Mouse (Mus musculus) liver, embryonic 15.5 days (tissue): ENCODE measurements around the gene Bdnf. TPM values are rescaled to one million over a fixed set of nuclear protein-coding genes. Genes with fewer than 3 reads are reported as not detected.

Experiments used
- ATAC-seq: fragments of 200-750 bp; cut with Nextera tagmentation; 2 replicates; pipeline ENCODE4 v1.8.0; 2017; ENCODE audit warnings: moderate number of reproducible peaks, mild to moderate bottlenecking, moderate library complexity; ENCODE audit not compliant: insufficient read depth
- H3K27ac ChIP-seq: fragments of 300-500 bp; sonication (generic); replicated peaks from 2 replicates; pipeline ENCODE4 v1.5.1; 2015; ENCODE audit warnings: mild to moderate bottlenecking, inconsistent platforms
- H3K27me3 ChIP-seq: fragments of 300-500 bp; sonication (generic); 2 replicates; pipeline ENCODE4 v1.6.1; 2015; ENCODE audit warnings: mild to moderate bottlenecking, inconsistent platforms
- H3K36me3 ChIP-seq: fragments of 300-500 bp; sonication (generic); replicated peaks from 2 replicates; pipeline ENCODE4 v1.6.1; 2015; ENCODE audit warnings: moderate library complexity, mild to moderate bottlenecking, inconsistent platforms
- H3K4me1 ChIP-seq: fragments of 300-500 bp; sonication (generic); replicated peaks from 2 replicates; pipeline ENCODE4 v1.6.1; 2015; ENCODE audit warnings: inconsistent platforms
- H3K4me2 ChIP-seq: fragments of 300-500 bp; sonication (generic); 2 replicates; pipeline ENCODE4 v1.6.1; 2015; ENCODE audit warnings: moderate library complexity, mild to moderate bottlenecking, inconsistent platforms
- H3K4me3 ChIP-seq: fragments of 300-500 bp; sonication (generic); replicated peaks from 2 replicates; pipeline ENCODE4 v1.5.1; 2015; ENCODE audit warnings: mild to moderate bottlenecking, inconsistent platforms
- H3K9ac ChIP-seq: fragments of 300-500 bp; sonication (generic); 2 replicates; pipeline ENCODE4 v1.6.1; 2015; ENCODE audit warnings: moderate library complexity, mild to moderate bottlenecking, inconsistent platforms
- H3K9me3 ChIP-seq: fragments of 300-500 bp; sonication (generic); replicated peaks from 2 replicates; pipeline ENCODE4 v1.6.1; 2016; ENCODE audit warnings: inconsistent platforms
- whole genome bisulfite sequencing: fragments of 180-500 bp; shearing (Covaris S2); methylation state at CpG from one replicate; pipeline ENCODE4 v1.1.7; 2015; ENCODE audit warnings: mixed read lengths; ENCODE audit not compliant: insufficient replicate concordance; 5-methylcytosine and 5-hydroxymethylcytosine counted together
- polyA plus RNA-seq: library from polyadenylated mRNA; unstranded; fragments of >200 nt; fragmentation: Nextera tagmentation; extraction: Ambion mirVana; gene quantifications from 2 replicates; pipeline ENCODE4 v1.2.1, GENCODE M21; 2015

The Bdnf gene
- polyA plus RNA-seq, result 0.09 and 0.10 TPM in 2 replicates

- ATAC-seq, result no peak
- Histone ChIP-seq H3K9ac (no peak within 1 kb of the TSS), H3K9me3 (no peaks in the 10 kb centered on the region), H3K4me3 (no peak within 1 kb of the TSS), H3K36me3 (no peaks in the 10 kb centered on the region), H3K4me2 (peak within 1 kb of the TSS; percentile 25; the same call in 1 of the 2 replicates), H3K27me3 (peaks cover 68% of the 10 kb centered on the region), H3K27ac (no peak within 1 kb of the TSS), H3K4me1 (no peaks in the 10 kb centered on the region)
- WGBS, result 1% methylated on average over 15 of the region's 15 CpGs
These were observed at the start of gene Bdnf for GRCm38 (mm10) chr2:109674532-109674931. Gene Bdnf, plus strand, starts transcription at chr2:109674700.

DNA sequence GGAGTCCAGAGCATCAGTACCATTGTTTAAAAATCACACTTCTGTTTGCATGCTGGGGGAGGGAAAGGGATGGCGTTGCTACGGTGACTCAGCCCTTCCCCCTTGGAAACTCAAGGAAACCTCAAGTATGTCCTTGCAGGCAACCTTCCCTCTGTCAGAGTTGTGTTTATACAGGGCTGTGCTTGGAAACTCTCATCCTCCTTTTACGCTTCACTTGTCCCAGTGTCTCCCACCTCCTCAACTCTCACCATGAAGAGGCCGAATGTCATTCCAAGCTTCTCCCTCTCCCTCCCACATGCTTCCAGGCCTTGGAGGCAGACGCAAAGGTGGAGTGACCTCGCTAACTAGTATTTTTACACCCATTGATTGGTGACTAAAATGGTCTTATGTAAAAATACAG lies 47.6 kb upstream of the Bdnf start:
- Histone ChIP-seq H3K9me3 (no peaks in the 10 kb centered on the region), H3K27ac (no peak overlapping the region), H3K9ac (no peak overlapping the region), H3K27me3 (no peaks in the 10 kb centered on the region), H3K36me3 (no peaks in the 10 kb centered on the region), H3K4me1 (no peaks in the 10 kb centered on the region), H3K4me2 (no peak overlapping the region), H3K4me3 (no peak overlapping the region)
- no peak for ATAC-seq
- WGBS, result 55% methylated on average over 6 of the region's 6 CpGs

GRCm38 (mm10) chr2:109673509-109674455 lies 718 bp upstream of the Bdnf start:
- no peak overlapping the region for H3K9ac ChIP-seq
- H3K27ac ChIP-seq, result no peak overlapping the region
- H3K36me3 ChIP-seq, result no peaks in the 10 kb centered on the region
- H3K27me3 ChIP-seq, result peaks cover 63% of the 10 kb centered on the region
- no peak overlapping the region for H3K4me3 ChIP-seq
- ATAC-seq, result no peak
- peak overlapping the region; percentile 25; the same call in 1 of the 2 replicates for H3K4me2 ChIP-seq
- no peaks in the 10 kb centered on the region for H3K4me1 ChIP-seq
- WGBS, result 2% methylated on average over 48 of the region's 48 CpGs
- no peaks in the 10 kb centered on the region for H3K9me3 ChIP-seq

- no peaks in the 10 kb centered on the region for H3K4me1 ChIP-seq
- WGBS, result 9% methylated on average over 11 of the region's 11 CpGs
- no peak overlapping the region for H3K9ac ChIP-seq
- no peaks in the 10 kb centered on the region for H3K36me3 ChIP-seq
- H3K27me3 ChIP-seq, result peaks cover 68% of the 10 kb centered on the region
- ATAC-seq, result no peak
- no peaks in the 10 kb centered on the region for H3K9me3 ChIP-seq
- no peak overlapping the region for H3K4me3 ChIP-seq
- no peak overlapping the region for H3K4me2 ChIP-seq
- no peak overlapping the region for H3K27ac ChIP-seq
These were observed 551 bp downstream of the Bdnf start for GRCm38 (mm10) chr2:109675051-109675450.

- no peak overlapping the region for H3K9ac ChIP-seq
- no peak overlapping the region for H3K4me3 ChIP-seq
- H3K4me1 ChIP-seq, result no peaks in the 10 kb centered on the region
- H3K27me3 ChIP-seq, result peaks cover 68% of the 10 kb centered on the region
- no peaks in the 10 kb centered on the region for H3K36me3 ChIP-seq
- no peak for ATAC-seq
- no peaks in the 10 kb centered on the region for H3K9me3 ChIP-seq
- H3K4me2 ChIP-seq, result no peak overlapping the region
- WGBS, result 1% methylated on average over 29 of the region's 29 CpGs
- H3K27ac ChIP-seq, result no peak overlapping the region
These were observed 1.6 kb downstream of the Bdnf start for GRCm38 (mm10) chr2:109675973-109676617.

DNA sequence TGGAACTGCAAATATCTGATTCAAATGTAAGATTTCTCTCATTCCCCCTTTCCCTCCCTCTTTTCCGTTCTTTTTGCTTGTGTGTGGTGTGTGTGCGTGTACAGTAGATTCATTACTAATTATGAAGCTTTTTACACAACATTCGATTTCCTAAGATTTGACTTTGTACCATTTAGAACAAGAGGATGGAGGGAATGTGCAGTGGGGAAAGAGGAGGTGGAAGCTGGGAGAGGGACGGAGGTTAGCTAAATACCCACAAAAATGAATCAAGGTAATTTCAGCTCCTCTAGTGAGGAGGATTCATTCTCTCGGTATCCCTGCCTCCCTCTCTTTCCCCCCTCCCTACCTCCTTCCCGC lies 2.1 kb downstream of the Bdnf start:
- under 1% methylated on average over 6 of the region's 6 CpGs for WGBS

GRCm38 (mm10) chr2:109677221-109678089 lies 3.0 kb downstream of the Bdnf start:
- H3K9ac ChIP-seq, result no peak overlapping the region
- no peak overlapping the region for H3K27ac ChIP-seq
- H3K4me3 ChIP-seq, result 0 out of 2 replicates have a peak overlapping the region, but pooled peaks have one; percentile 4
- ATAC-seq, result no peak
- 3% methylated on average over 50 of the region's 50 CpGs for WGBS
- no peaks in the 10 kb centered on the region for H3K4me1 ChIP-seq
- no peaks in the 10 kb centered on the region for H3K9me3 ChIP-seq
- peaks cover 67% of the 10 kb centered on the region for H3K27me3 ChIP-seq
- H3K36me3 ChIP-seq, result no peaks in the 10 kb centered on the region
- H3K4me2 ChIP-seq, result peak overlapping the region; percentile 37

More for the DNA sequence above, 2.1 kb downstream of the Bdnf start:
- Histone ChIP-seq H3K9me3 (no peaks in the 10 kb centered on the region), H3K27me3 (peaks cover 68% of the 10 kb centered on the region), H3K4me2 (no peak overlapping the region), H3K27ac (no peak overlapping the region), H3K36me3 (no peaks in the 10 kb centered on the region), H3K4me1 (no peaks in the 10 kb centered on the region), H3K4me3 (no peak overlapping the region), H3K9ac (no peak overlapping the region)
- ATAC-seq, result no peak

DNA sequence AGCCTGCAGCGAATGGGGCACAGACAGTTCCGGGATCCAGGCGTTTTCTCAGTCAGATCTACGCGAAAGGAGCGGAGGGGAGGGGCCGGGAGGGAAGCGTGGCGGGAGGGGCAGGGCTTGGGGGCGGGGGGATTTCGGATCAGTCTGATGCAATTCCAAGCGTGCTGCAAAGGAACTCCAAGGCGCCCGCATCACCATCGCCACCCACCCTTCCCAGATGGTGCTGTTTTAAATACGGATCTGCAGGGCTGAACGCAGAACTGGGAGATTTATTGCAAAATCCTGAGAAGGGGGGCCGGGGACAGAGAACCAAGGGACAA lies 3.5 kb downstream of the Bdnf start:
- Histone ChIP-seq H3K4me2 (peak overlapping the region; percentile 37), H3K27ac (no peak overlapping the region), H3K27me3 (peaks cover 61% of the 10 kb centered on the region), H3K9ac (no peak overlapping the region), H3K36me3 (no peaks in the 10 kb centered on the region), H3K4me3 (no peak overlapping the region), H3K9me3 (no peaks in the 10 kb centered on the region), H3K4me1 (no peaks in the 10 kb centered on the region)
- ATAC-seq, result no peak
- WGBS, result 4% methylated on average over 18 of the region's 18 CpGs

DNA sequence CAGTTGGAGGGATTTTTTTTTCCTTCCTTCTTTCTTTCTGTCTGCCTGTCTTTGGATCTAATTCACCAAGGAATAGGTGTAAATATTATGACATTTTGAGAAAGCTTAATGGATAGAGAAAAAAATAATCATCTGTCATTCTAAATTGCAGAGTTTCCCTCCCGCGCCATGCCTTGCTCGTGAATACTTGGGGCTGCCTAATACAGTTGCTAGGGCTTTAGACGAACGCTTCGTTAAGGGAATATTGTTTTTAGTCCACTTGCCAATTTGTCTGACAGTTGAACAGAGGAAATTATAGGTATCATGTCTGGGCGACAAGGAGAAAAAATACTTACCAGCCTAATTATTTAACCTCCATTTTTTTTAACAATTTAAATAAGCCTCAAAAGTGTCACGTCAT lies 4.0 kb downstream of the Bdnf start:
- H3K4me3 ChIP-seq, result no peak overlapping the region

DNA sequence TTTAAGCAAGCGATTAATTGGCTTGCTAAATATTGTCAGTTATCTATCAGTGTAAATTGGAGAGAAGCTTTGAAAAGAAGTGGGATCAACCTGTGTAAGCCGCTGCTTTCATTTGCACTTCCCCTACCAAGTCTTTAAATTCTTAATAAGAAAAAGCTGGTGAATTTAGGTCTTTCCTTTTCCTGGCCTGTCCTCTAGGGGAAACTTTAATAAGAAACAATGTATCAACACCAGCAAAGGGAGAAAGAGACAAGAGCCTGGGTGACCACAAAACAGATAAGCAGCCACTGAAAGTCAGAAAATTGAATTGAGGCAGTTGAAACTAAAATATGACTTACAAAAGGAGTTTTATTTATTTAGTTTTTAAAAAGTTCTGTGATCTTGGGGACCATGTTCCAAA lies 4.9 kb downstream of the Bdnf start:
- no peak overlapping the region for H3K27ac ChIP-seq

More for the DNA sequence above, 4.0 kb downstream of the Bdnf start:
- Histone ChIP-seq H3K9me3 (no peaks in the 10 kb centered on the region), H3K4me1 (no peaks in the 10 kb centered on the region), H3K9ac (no peak overlapping the region), H3K27ac (no peak overlapping the region), H3K27me3 (peaks cover 57% of the 10 kb centered on the region), H3K36me3 (no peaks in the 10 kb centered on the region), H3K4me2 (peak overlapping the region; percentile 37)
- 3% methylated on average over 8 of the region's 8 CpGs for WGBS
- ATAC-seq, result no peak

GRCm38 (mm10) chr2:109681071-109681470 lies 6.6 kb downstream of the Bdnf start:
- ATAC-seq, result no peak
- WGBS, result 56% methylated on average over 1 of the region's 1 CpGs

More for the DNA sequence above, 4.9 kb downstream of the Bdnf start:
- H3K9ac ChIP-seq, result no peak overlapping the region
- no peak overlapping the region for H3K4me2 ChIP-seq
- no peak overlapping the region for H3K4me3 ChIP-seq
- ATAC-seq, result no peak
- no peaks in the 10 kb centered on the region for H3K36me3 ChIP-seq
- no peaks in the 10 kb centered on the region for H3K9me3 ChIP-seq
- WGBS, result 40% methylated on average over 2 of the region's 2 CpGs
- H3K27me3 ChIP-seq, result peaks cover 47% of the 10 kb centered on the region
- no peaks in the 10 kb centered on the region for H3K4me1 ChIP-seq

More at GRCm38 (mm10) chr2:109681071-109681470, 6.6 kb downstream of the Bdnf start:
- H3K9me3 ChIP-seq, result no peaks in the 10 kb centered on the region
- H3K9ac ChIP-seq, result no peak overlapping the region
- no peaks in the 10 kb centered on the region for H3K4me1 ChIP-seq
- H3K36me3 ChIP-seq, result no peaks in the 10 kb centered on the region
- no peak overlapping the region for H3K27ac ChIP-seq
- no peak overlapping the region for H3K4me3 ChIP-seq
- H3K4me2 ChIP-seq, result no peak overlapping the region
- H3K27me3 ChIP-seq, result peaks cover 31% of the 10 kb centered on the region
